Mouse (Mus musculus): Measurements from ENCODE around the gene Gm13103. TPM values are rescaled to one million over a fixed set of nuclear protein-coding genes. Genes with fewer than 3 reads are reported as not detected.

Gm13103 gene
- not detected for polyA plus RNA-seq (2014; fragmentation: Illumina TruSeq; extraction: RNeasy Lipid Tissue Mini Kit (QIAGEN cat#74804); ENCODE audit: insufficient read depth, low read depth, low replicate concordance)

GRCm38 (mm10) chr4:143846197-143846596 is at the start of gene Gm13103:
Gene Gm13103 (plus strand): TSS chr4:143846497.

GRCm38 (mm10) chr4:143815993-143816392 is 30.3 kb upstream of the Gm13103 start, which contains the start of gene Gm13084:
Gene Gm13084 (minus strand): TSS chr4:143816093.

GRCm38 (mm10) chr4:143900280-143900679 is 54.0 kb downstream of the Gm13103 start, which contains the start of gene Pramef6:
Gene Pramef6 (minus strand): TSS chr4:143900380.

Other genes starting within 250 kb of the Gm13103 start
- gene Gm13083, start 231.5 kb upstream of the Gm13103 start, polyA plus RNA-seq (2014; fragmentation: Illumina TruSeq; extraction: RNeasy Lipid Tissue Mini Kit (QIAGEN cat#74804); ENCODE audit: insufficient read depth, low read depth, low replicate concordance): not detected
- gene Gm13088, start 189.3 kb upstream of the Gm13103 start, polyA plus RNA-seq (2014; fragmentation: Illumina TruSeq; extraction: RNeasy Lipid Tissue Mini Kit (QIAGEN cat#74804); ENCODE audit: insufficient read depth, low read depth, low replicate concordance): not detected
- gene Gm13089, start 143.8 kb upstream of the Gm13103 start, polyA plus RNA-seq (2014; fragmentation: Illumina TruSeq; extraction: RNeasy Lipid Tissue Mini Kit (QIAGEN cat#74804); ENCODE audit: insufficient read depth, low read depth, low replicate concordance): not detected
- not detected for gene Gm13078, start 127.0 kb upstream of the Gm13103 start, polyA plus RNA-seq (2014; fragmentation: Illumina TruSeq; extraction: RNeasy Lipid Tissue Mini Kit (QIAGEN cat#74804); ENCODE audit: insufficient read depth, low read depth, low replicate concordance)
- not detected for gene Gm13023, start 57.1 kb upstream of the Gm13103 start, polyA plus RNA-seq (2014; fragmentation: Illumina TruSeq; extraction: RNeasy Lipid Tissue Mini Kit (QIAGEN cat#74804); ENCODE audit: insufficient read depth, low read depth, low replicate concordance)
- not detected for gene Gm13084, start 30.4 kb upstream of the Gm13103 start, polyA plus RNA-seq (2014; fragmentation: Illumina TruSeq; extraction: RNeasy Lipid Tissue Mini Kit (QIAGEN cat#74804); ENCODE audit: insufficient read depth, low read depth, low replicate concordance)
- gene Pramef6, start 53.9 kb downstream of the Gm13103 start, polyA plus RNA-seq (2014; fragmentation: Illumina TruSeq; extraction: RNeasy Lipid Tissue Mini Kit (QIAGEN cat#74804); ENCODE audit: insufficient read depth, low read depth, low replicate concordance): not detected
- gene Pramef25, start 104.5 kb downstream of the Gm13103 start, polyA plus RNA-seq (2014; fragmentation: Illumina TruSeq; extraction: RNeasy Lipid Tissue Mini Kit (QIAGEN cat#74804); ENCODE audit: insufficient read depth, low read depth, low replicate concordance): not detected
- not detected for gene Gm13101, start 120.5 kb downstream of the Gm13103 start, polyA plus RNA-seq (2014; fragmentation: Illumina TruSeq; extraction: RNeasy Lipid Tissue Mini Kit (QIAGEN cat#74804); ENCODE audit: insufficient read depth, low read depth, low replicate concordance)
- gene Pramef17, start 147.9 kb downstream of the Gm13103 start, polyA plus RNA-seq (2014; fragmentation: Illumina TruSeq; extraction: RNeasy Lipid Tissue Mini Kit (QIAGEN cat#74804); ENCODE audit: insufficient read depth, low read depth, low replicate concordance): not detected
- gene Pramel4, start 212.6 kb downstream of the Gm13103 start, polyA plus RNA-seq (2014; fragmentation: Illumina TruSeq; extraction: RNeasy Lipid Tissue Mini Kit (QIAGEN cat#74804); ENCODE audit: insufficient read depth, low read depth, low replicate concordance): not detected

Measured in lung, adult 10 weeks (tissue).